Mouse (Mus musculus) thymus, postnatal 0 days (tissue): ENCODE results near the gene Evl. TPM values are rescaled to one million over a fixed set of nuclear protein-coding genes. Genes with fewer than 3 reads are reported as not detected.

Experiments
- microRNA counts: library from miRNA; unstranded; fragments of <30 nt; microRNA quantifications from one replicate; lab custom pipeline; 2015
- microRNA-seq: library from miRNA; unstranded; fragments of <30 nt; microRNA quantifications from one replicate; pipeline ENCODE4, GENCODE M21; 2016; ENCODE audit warnings: borderline number of aligned reads
- polyA plus RNA-seq: library from polyadenylated mRNA; unstranded; fragments of >200 nt; fragmentation: Nextera tagmentation; extraction: Ambion mirVana; gene quantifications from 2 replicates; pipeline ENCODE4 v1.2.1, GENCODE M21; 2015

The Evl gene
- polyA plus RNA-seq, 1 experiment from 2014 or later: 73.8 TPM

MicroRNAs within 50 kb of the gene (microRNA counts, 519-probe panel; counts per million panel counts)
- microRNA mmu-miR-342-3p (lab: Ali Mortazavi, UCI) (6,538 counts per million, percentile 92 among the panel's probes with 10 or more counts), microRNA mmu-miR-342-5p (lab: Ali Mortazavi, UCI) (473 counts per million, percentile 71 among the panel's probes with 10 or more counts)

Small RNA genes lying within 50 kb of the gene (microRNA-seq; reads per million reads assigned to microRNA genes)
- gene Gm23872 (not detected), gene Mir342 (3,724 reads per million, percentile 84 among the genes with 10 or more reads in this experiment)

Other genes starting within 250 kb of the Evl start
- gene Hhipl1, start 248.4 kb upstream of the Evl start, polyA plus RNA-seq: 0.05 TPM in 2 replicates
- 0.36 TPM in 1 of 2 replicates, not detected in the other for gene Cyp46a1, start 220.3 kb upstream of the Evl start, polyA plus RNA-seq
- 3.7 and 3.9 TPM in 2 replicates for gene Eml1, start 183.8 kb upstream of the Evl start, polyA plus RNA-seq
- 16.3 and 16.6 TPM in 2 replicates for gene Degs2, start 147.6 kb downstream of the Evl start, polyA plus RNA-seq
- 20.6 and 27.4 TPM in 2 replicates for gene Yy1, start 238.3 kb downstream of the Evl start, polyA plus RNA-seq